Mouse (Mus musculus) CH12.LX (cell line): Measurements from ENCODE around the gene Sort1.

ENCODE experiments used
- BHLHE40 ChIP-seq: IDR thresholded peaks from 2 replicates; pipeline ENCODE4 v1.6.1; 2011; ENCODE audit warnings: mild to moderate bottlenecking, low read depth, low read length, improper control_type of control experiment
- CTCF ChIP-seq, 2 experiments: IDR thresholded peaks in 1 of 2; conservative IDR thresholded peaks in 1 of 2; 2 replicates each; pipeline ENCODE4 v1.5.1; 2011 to 2012; ENCODE audit warnings: low read depth in 2 of 2, low read length in 2 of 2, improper control_type of control experiment in 1 of 2, inconsistent platforms in 1 of 2, mild to moderate bottlenecking in 1 of 2, moderate library complexity in 1 of 2
- USF1 ChIP-seq: IDR thresholded peaks from 2 replicates; pipeline ENCODE4 v1.6.1; 2014; ENCODE audit warnings: low read depth, mild to moderate bottlenecking, inconsistent platforms, low read length, improper control_type of control experiment

GRCm38 (mm10) chr3:108327275-108327674 is 43.4 kb downstream of the Sort1 start:
- TF ChIP-seq CTCF (conservative IDR thresholded peaks at IDR 0.05 in 1 of 2, IDR thresholded peaks at IDR 0.05 in 1 of 2; ENCODE audit: low read depth in 2 of 2, low read length in 2 of 2) (no peak), USF1 (no peak), BHLHE40 (no peak)
